Mouse (Mus musculus) forebrain, embryonic 11.5 days (tissue): ENCODE results near the gene Birc6. TPM values are rescaled to one million over a fixed set of nuclear protein-coding genes. Genes with fewer than 3 reads are reported as not detected.

Source experiments
- ATAC-seq: fragments of 200-750 bp; cut with Nextera tagmentation; replicated peaks from 2 replicates; pipeline ENCODE4 v1.8.0; 2017; ENCODE audit warnings: moderate TSS enrichment; ENCODE audit not compliant: low FRiP score
- DNase-seq: peaks from one replicate; pipeline ENCODE4 v3.0.0-alpha.2; 2017; ENCODE audit warnings: low spot score
- H3K27ac ChIP-seq: fragments of 300-500 bp; sonication (generic); 2 replicates; pipeline ENCODE4 v1.5.1; 2014; ENCODE audit warnings: low read depth, low read length
- H3K27me3 ChIP-seq: fragments of 300-500 bp; sonication (generic); 2 replicates; pipeline ENCODE4 v1.6.1; 2014; ENCODE audit warnings: mild to moderate bottlenecking, low read length, mixed read lengths; ENCODE audit not compliant: control insufficient read depth, insufficient read depth
- H3K36me3 ChIP-seq: fragments of 300-500 bp; sonication (generic); 2 replicates; pipeline ENCODE4 v1.6.1; 2014; ENCODE audit warnings: mild to moderate bottlenecking, low read length, moderate library complexity, mixed read lengths; ENCODE audit not compliant: control insufficient read depth, insufficient read depth
- H3K4me1 ChIP-seq: fragments of 300-500 bp; sonication (generic); replicated peaks from 2 replicates; pipeline ENCODE4 v1.6.1; 2014; ENCODE audit warnings: low read length, mixed read lengths; ENCODE audit not compliant: control insufficient read depth, insufficient read depth
- H3K4me2 ChIP-seq: fragments of 300-500 bp; sonication (generic); 2 replicates; pipeline ENCODE4 v1.6.1; 2014; ENCODE audit warnings: low read depth, mild to moderate bottlenecking, low read length, moderate library complexity, mixed read lengths; ENCODE audit not compliant: severe bottlenecking
- H3K4me3 ChIP-seq: fragments of 300-500 bp; sonication (generic); 2 replicates; pipeline ENCODE4 v1.5.1; 2014; ENCODE audit warnings: low read depth, low read length
- H3K9ac ChIP-seq: fragments of 300-500 bp; sonication (generic); 2 replicates; pipeline ENCODE4 v1.6.1; 2014; ENCODE audit warnings: low read length
- H3K9me3 ChIP-seq: fragments of 300-500 bp; sonication (generic); 2 replicates; pipeline ENCODE4 v1.6.1; 2016; ENCODE audit warnings: low read length, mixed read lengths; ENCODE audit not compliant: control insufficient read depth
- WGBS: fragments of 180-500 bp; shearing (Covaris S2); extraction: QIAGEN DNeasy Blood & Tissue Kit; methylation state at CpG from one replicate; pipeline ENCODE4 v1.1.7; 2014; 5-methylcytosine and 5-hydroxymethylcytosine counted together
- polyA plus RNA-seq: library from polyadenylated mRNA; unstranded; fragments of >200 nt; fragmentation: Nextera tagmentation; extraction: Ambion mirVana; gene quantifications from 2 replicates; pipeline ENCODE4 v1.2.1, GENCODE M21; 2014

Birc6 gene
- polyA plus RNA-seq, 1 experiment from 2014 or later, result 94.7 TPM

- Histone ChIP-seq H3K4me3 (no peak overlapping the region), H3K27ac (no peak overlapping the region), H3K4me1 (no peaks in the 10 kb centered on the region), H3K9ac (no peak overlapping the region), H3K27me3 (no peaks in the 10 kb centered on the region), H3K4me2 (no peak overlapping the region), H3K36me3 (no peaks in the 10 kb centered on the region), H3K9me3 (no peaks in the 10 kb centered on the region)
- DNase-seq, result no peak
- no peak for ATAC-seq
- 86% methylated on average over 1 of the region's 1 CpGs for WGBS
Observed at GRCm38 (mm10) chr17:74537526-74537925, 9.4 kb downstream of the Birc6 start.

GRCm38 (mm10) chr17:74543615-74544014 lies 15.5 kb downstream of the Birc6 start:
- 90% methylated on average over 2 of the region's 2 CpGs for WGBS
- no peak overlapping the region for H3K4me2 ChIP-seq
- no peak overlapping the region for H3K9ac ChIP-seq
- H3K4me3 ChIP-seq, result no peak overlapping the region
- no peaks in the 10 kb centered on the region for H3K9me3 ChIP-seq
- H3K27ac ChIP-seq, result no peak overlapping the region
- H3K36me3 ChIP-seq, result no peaks in the 10 kb centered on the region
- no peaks in the 10 kb centered on the region for H3K27me3 ChIP-seq
- H3K4me1 ChIP-seq, result no peaks in the 10 kb centered on the region
- ATAC-seq (no peak), DNase-seq (no peak)

GRCm38 (mm10) chr17:74554118-74554517 lies 26.0 kb downstream of the Birc6 start:
- ATAC-seq (no peak), DNase-seq (no peak)
- 81% methylated on average over 5 of the region's 5 CpGs for WGBS
- no peaks in the 10 kb centered on the region for H3K4me1 ChIP-seq
- H3K9me3 ChIP-seq, result no peaks in the 10 kb centered on the region
- no peak overlapping the region for H3K9ac ChIP-seq
- no peaks in the 10 kb centered on the region for H3K27me3 ChIP-seq
- no peak overlapping the region for H3K4me3 ChIP-seq
- no peak overlapping the region for H3K27ac ChIP-seq
- no peak overlapping the region for H3K4me2 ChIP-seq
- H3K36me3 ChIP-seq, result peaks cover 5% of the 10 kb centered on the region; the same call in 1 of the 2 replicates

GRCm38 (mm10) chr17:74559891-74560290 lies 31.8 kb downstream of the Birc6 start:
- Histone ChIP-seq H3K27ac (no peak overlapping the region), H3K4me1 (no peaks in the 10 kb centered on the region), H3K4me2 (no peak overlapping the region), H3K27me3 (no peaks in the 10 kb centered on the region), H3K9ac (no peak overlapping the region), H3K36me3 (no peaks in the 10 kb centered on the region; the same call in 1 of the 2 replicates), H3K4me3 (no peak overlapping the region), H3K9me3 (no peaks in the 10 kb centered on the region)
- DNase-seq, result no peak
- WGBS, result 92% methylated on average over 11 of the region's 11 CpGs
- ATAC-seq, result no peak

- Histone ChIP-seq H3K27me3 (no peaks in the 10 kb centered on the region), H3K27ac (no peak overlapping the region), H3K4me1 (no peaks in the 10 kb centered on the region), H3K9me3 (no peaks in the 10 kb centered on the region), H3K36me3 (no peaks in the 10 kb centered on the region; the same call in 1 of the 2 replicates), H3K9ac (no peak overlapping the region), H3K4me3 (no peak overlapping the region), H3K4me2 (no peak overlapping the region)
- no peak for ATAC-seq
- DNase-seq, result no peak
Observed at GRCm38 (mm10) chr17:74564151-74564550, 36.1 kb downstream of the Birc6 start.

GRCm38 (mm10) chr17:74569219-74569618 lies 41.1 kb downstream of the Birc6 start:
- H3K4me3 ChIP-seq, result no peak overlapping the region
- no peak overlapping the region for H3K9ac ChIP-seq
- WGBS, result 85% methylated on average over 1 of the region's 1 CpGs
- H3K4me1 ChIP-seq, result no peaks in the 10 kb centered on the region
- no peak overlapping the region for H3K4me2 ChIP-seq
- no peak overlapping the region for H3K27ac ChIP-seq
- no peaks in the 10 kb centered on the region for H3K9me3 ChIP-seq
- no peaks in the 10 kb centered on the region for H3K27me3 ChIP-seq
- no peaks in the 10 kb centered on the region for H3K36me3 ChIP-seq
- no peak for DNase-seq
- ATAC-seq, result no peak

- H3K9me3 ChIP-seq, result no peaks in the 10 kb centered on the region
- H3K4me1 ChIP-seq, result no peaks in the 10 kb centered on the region
- ATAC-seq (no peak), DNase-seq (no peak)
- no peak overlapping the region for H3K4me3 ChIP-seq
- H3K9ac ChIP-seq, result no peak overlapping the region
- no peaks in the 10 kb centered on the region for H3K36me3 ChIP-seq
- no peaks in the 10 kb centered on the region for H3K27me3 ChIP-seq
- H3K27ac ChIP-seq, result no peak overlapping the region
- 87% methylated on average over 1 of the region's 1 CpGs for WGBS
- H3K4me2 ChIP-seq, result no peak overlapping the region
Observed at GRCm38 (mm10) chr17:74570585-74570984, 42.5 kb downstream of the Birc6 start.

- 81% methylated on average over 5 of the region's 5 CpGs for WGBS
- H3K4me2 ChIP-seq, result no peak overlapping the region
- no peaks in the 10 kb centered on the region for H3K9me3 ChIP-seq
- no peak overlapping the region for H3K4me3 ChIP-seq
- no peaks in the 10 kb centered on the region for H3K4me1 ChIP-seq
- no peak overlapping the region for H3K9ac ChIP-seq
- no peaks in the 10 kb centered on the region for H3K27me3 ChIP-seq
- DNase-seq (no peak), ATAC-seq (no peak)
- no peak overlapping the region for H3K27ac ChIP-seq
- peaks cover 10% of the 10 kb centered on the region for H3K36me3 ChIP-seq
Observed at GRCm38 (mm10) chr17:74577173-74577572, 49.1 kb downstream of the Birc6 start.

GRCm38 (mm10) chr17:74579586-74579985 lies 51.5 kb downstream of the Birc6 start:
- WGBS, result 94% methylated on average over 7 of the region's 7 CpGs
- no peak for ATAC-seq
- Histone ChIP-seq H3K4me3 (no peak overlapping the region), H3K27me3 (no peaks in the 10 kb centered on the region), H3K4me1 (no peaks in the 10 kb centered on the region), H3K4me2 (no peak overlapping the region), H3K9me3 (no peaks in the 10 kb centered on the region), H3K36me3 (peaks cover 10% of the 10 kb centered on the region), H3K9ac (no peak overlapping the region), H3K27ac (no peak overlapping the region)
- no peak for DNase-seq
